14 mouse cellular contexts compared by ENCODE assay signal in genomic region chr16:35860236-35860635, GRCm38 (mm10).
"Had no signal": no experiment of that assay in that cellular context is flagged by ENCODE, and none has a peak within 500 bp of the region (broad histone marks: within the 10 kb centered on the region; RNA-seq: fewer than 3 reads in every experiment).

No protein-coding gene starts in this region.

- H3K4me2 ChIP-seq: intestine, embryonic 15.5 days; limb, embryonic 13.5 days; liver, embryonic 12.5 days; liver, embryonic 15.5 days; lung, embryonic 15.5 days; midbrain, embryonic 11.5 days had no signal

- DNase-seq: kidney, adult 11 months; kidney, adult 9 months; kidney, postnatal 36 days; liver; midbrain, embryonic 14.5 days; thymus, adult 18-20 months; thymus, postnatal 36 days had no signal

- H3K27me3 ChIP-seq: intestine, embryonic 15.5 days; liver, embryonic 15.5 days; lung, embryonic 15.5 days had no signal

- H3K4me1 ChIP-seq: intestine, embryonic 15.5 days; limb, embryonic 10.5 days; limb, embryonic 13.5 days; lung, embryonic 15.5 days had no signal

- H3K4me3 ChIP-seq: intestine, embryonic 15.5 days; limb, embryonic 10.5 days; limb, embryonic 13.5 days; liver, embryonic 12.5 days; liver, embryonic 15.5 days; lung, embryonic 15.5 days had no signal

- H3K36me3 ChIP-seq: intestine, embryonic 15.5 days; limb, embryonic 10.5 days; limb, embryonic 13.5 days; liver, embryonic 12.5 days; lung, embryonic 15.5 days had no signal

- H3K27ac ChIP-seq: intestine, embryonic 15.5 days; limb, embryonic 10.5 days; limb, embryonic 13.5 days; liver, embryonic 12.5 days; liver, embryonic 15.5 days; lung, embryonic 15.5 days had no signal

- H3K9ac ChIP-seq: intestine, embryonic 15.5 days; limb, embryonic 13.5 days; liver, embryonic 12.5 days; liver, embryonic 15.5 days; lung, embryonic 15.5 days had no signal

- ATAC-seq: intestine, embryonic 15.5 days; liver, embryonic 12.5 days had no signal

- H3K9me3 ChIP-seq: intestine, embryonic 15.5 days; limb, embryonic 10.5 days; liver, embryonic 12.5 days; liver, embryonic 15.5 days; lung, embryonic 15.5 days had no signal
